Mouse (Mus musculus): ENCODE measurements around the gene Gm8660. TPM values are rescaled to one million over a fixed set of nuclear protein-coding genes. Genes with fewer than 3 reads are reported as not detected.
"Not testable (repeated sequence)": the region's sequence is repeated elsewhere in the genome, so short reads cannot be mapped to it uniquely, and the experiment has no call there.

Gene Gm8660
- polyA plus RNA-seq (2014; fragmentation: Nextera tagmentation; extraction: Ambion mirVana) = not detected in 2 replicates

DNA sequence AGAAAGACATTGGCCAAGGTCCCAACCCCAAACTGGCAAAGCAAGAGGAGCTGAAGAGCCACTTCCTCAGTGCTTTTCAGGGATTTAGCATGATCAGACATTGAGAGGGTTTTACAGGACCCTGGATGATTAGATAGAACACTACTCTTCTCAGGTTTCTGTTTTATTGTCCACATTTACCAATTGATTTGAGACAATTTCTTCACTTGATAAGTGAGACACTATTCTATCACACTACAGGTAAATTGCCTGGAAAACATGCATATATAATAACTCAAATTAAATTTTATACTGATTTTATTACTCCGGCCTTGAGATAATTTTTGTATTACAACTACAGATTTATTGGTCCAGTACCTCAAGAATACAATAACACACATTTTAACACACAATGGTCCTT lies at the start of gene Gm8660:
Gene Gm8660, minus strand, starts transcription at position 101 of the 400 bp plus-strand sequence.
- H3K36me3 ChIP-seq (ENCODE audit: control insufficient read depth, insufficient read depth, low read length); H3K4me2 ChIP-seq; H3K27ac ChIP-seq (ENCODE audit: low read depth, low read length); DNase-seq (ENCODE audit: low spot score); H3K27me3 ChIP-seq (replicated peaks; ENCODE audit: control insufficient read depth, insufficient read depth, low read length); H3K9ac ChIP-seq (ENCODE audit: low read depth, low read length); ATAC-seq (replicated peaks; ENCODE audit: low FRiP score); H3K4me1 ChIP-seq (replicated peaks; ENCODE audit: control insufficient read depth, insufficient read depth, low read length); H3K9me3 ChIP-seq (ENCODE audit: control insufficient read depth, low read length); H3K4me3 ChIP-seq (ENCODE audit: low read depth, low read length): not testable (repeated sequence)
- WGBS = no CpG with 5 or more reads among the region's 1 CpGs

- no CpG with 5 or more reads among the region's 3 CpGs for WGBS
- ATAC-seq (replicated peaks; ENCODE audit: low FRiP score); DNase-seq (ENCODE audit: low spot score): not testable (repeated sequence)
Measured at GRCm38 (mm10) chr7:22413283-22413682, 42.4 kb upstream of the Gm8660 start, which contains the start of gene Vmn1r148. Vmn1r148 (plus strand) TSS chr7:22413583.

GRCm38 (mm10) chr7:22329617-22330016 lies 41.2 kb downstream of the Gm8660 start, which contains the start of gene Gm4187:
Gm4187 (minus strand) TSS chr7:22329717.
- DNase-seq (ENCODE audit: low spot score); H3K4me1 ChIP-seq (replicated peaks; ENCODE audit: control insufficient read depth, insufficient read depth, low read length); H3K9ac ChIP-seq (ENCODE audit: low read depth, low read length); H3K36me3 ChIP-seq (ENCODE audit: control insufficient read depth, insufficient read depth, low read length); H3K27ac ChIP-seq (ENCODE audit: low read depth, low read length); H3K4me3 ChIP-seq (ENCODE audit: low read depth, low read length); H3K27me3 ChIP-seq (replicated peaks; ENCODE audit: control insufficient read depth, insufficient read depth, low read length); ATAC-seq (replicated peaks; ENCODE audit: low FRiP score); H3K9me3 ChIP-seq (ENCODE audit: control insufficient read depth, low read length); H3K4me2 ChIP-seq: not testable (repeated sequence)
- no CpG with 5 or more reads among the region's 2 CpGs for WGBS

More at GRCm38 (mm10) chr7:22413283-22413682, 42.4 kb upstream of the Gm8660 start, which contains the start of gene Vmn1r148:
- H3K27ac ChIP-seq (ENCODE audit: low read depth, low read length); H3K9ac ChIP-seq (ENCODE audit: low read depth, low read length); H3K27me3 ChIP-seq (replicated peaks; ENCODE audit: control insufficient read depth, insufficient read depth, low read length); H3K4me1 ChIP-seq (replicated peaks; ENCODE audit: control insufficient read depth, insufficient read depth, low read length); H3K36me3 ChIP-seq (ENCODE audit: control insufficient read depth, insufficient read depth, low read length); H3K4me3 ChIP-seq (ENCODE audit: low read depth, low read length); H3K9me3 ChIP-seq (ENCODE audit: control insufficient read depth, low read length); H3K4me2 ChIP-seq: not testable (repeated sequence)

Other genes with a start within 250 kb of the Gm8660 start
- not detected in 2 replicates for gene Gm10666, start 236.3 kb downstream of the Gm8660 start, polyA plus RNA-seq (2014; fragmentation: Nextera tagmentation; extraction: Ambion mirVana)
- not detected in 2 replicates for gene Vmn1r142, start 207.0 kb downstream of the Gm8660 start, polyA plus RNA-seq (2014; fragmentation: Nextera tagmentation; extraction: Ambion mirVana)
- not detected in 2 replicates for gene Vmn1r143, start 181.7 kb downstream of the Gm8660 start, polyA plus RNA-seq (2014; fragmentation: Nextera tagmentation; extraction: Ambion mirVana)
- gene Gm8653, start 169.8 kb downstream of the Gm8660 start, polyA plus RNA-seq (2014; fragmentation: Nextera tagmentation; extraction: Ambion mirVana) = not detected in 2 replicates
- gene Gm8453, start 141.6 kb downstream of the Gm8660 start, polyA plus RNA-seq (2014; fragmentation: Nextera tagmentation; extraction: Ambion mirVana) = not detected in 2 replicates
- not detected in 2 replicates for gene Gm4187, start 41.3 kb downstream of the Gm8660 start, polyA plus RNA-seq (2014; fragmentation: Nextera tagmentation; extraction: Ambion mirVana)
- gene Vmn1r148, start 42.5 kb upstream of the Gm8660 start, polyA plus RNA-seq (2014; fragmentation: Nextera tagmentation; extraction: Ambion mirVana) = not detected in 2 replicates
- gene Vmn1r149, start 67.2 kb upstream of the Gm8660 start, polyA plus RNA-seq (2014; fragmentation: Nextera tagmentation; extraction: Ambion mirVana) = not detected in 2 replicates
- gene Gm10665, start 93.0 kb upstream of the Gm8660 start, polyA plus RNA-seq (2014; fragmentation: Nextera tagmentation; extraction: Ambion mirVana) = not detected in 2 replicates
- not detected in 2 replicates for gene Vmn1r151, start 128.6 kb upstream of the Gm8660 start, polyA plus RNA-seq (2014; fragmentation: Nextera tagmentation; extraction: Ambion mirVana)
- gene Vmn1r152, start 151.9 kb upstream of the Gm8660 start, polyA plus RNA-seq (2014; fragmentation: Nextera tagmentation; extraction: Ambion mirVana) = not detected in 2 replicates
- not detected in 2 replicates for gene Gm8677, start 163.8 kb upstream of the Gm8660 start, polyA plus RNA-seq (2014; fragmentation: Nextera tagmentation; extraction: Ambion mirVana)
- gene Gm4201, start 194.3 kb upstream of the Gm8660 start, polyA plus RNA-seq (2014; fragmentation: Nextera tagmentation; extraction: Ambion mirVana) = not detected in 2 replicates
- gene Gm4565, start 217.1 kb upstream of the Gm8660 start, polyA plus RNA-seq (2014; fragmentation: Nextera tagmentation; extraction: Ambion mirVana) = not detected in 2 replicates